Mouse (Mus musculus) midbrain, embryonic 16.5 days (tissue): Measurements from ENCODE around the gene Npff. TPM values are rescaled to one million over a fixed set of nuclear protein-coding genes. Genes with fewer than 3 reads are reported as not detected.

Experiments used
- ATAC-seq: fragments of 200-750 bp; cut with Nextera tagmentation; 2 replicates; pipeline ENCODE4 v1.8.0; 2017; ENCODE audit warnings: moderate TSS enrichment
- H3K27ac ChIP-seq: fragments of 300-500 bp; sonication (generic); 2 replicates; pipeline ENCODE4 v1.5.1; 2014; ENCODE audit warnings: mild to moderate bottlenecking, low read length, mixed read lengths
- H3K27me3 ChIP-seq: fragments of 300-500 bp; sonication (generic); 2 replicates; pipeline ENCODE4 v1.6.1; 2014; ENCODE audit warnings: low read depth, low read length, mixed read lengths; ENCODE audit not compliant: control insufficient read depth, insufficient read depth
- H3K36me3 ChIP-seq: fragments of 300-500 bp; sonication (generic); 2 replicates; pipeline ENCODE4 v1.6.1; 2014; ENCODE audit warnings: mild to moderate bottlenecking, low read length, moderate library complexity, mixed read lengths; ENCODE audit not compliant: control insufficient read depth, insufficient read depth
- H3K4me1 ChIP-seq: fragments of 300-500 bp; sonication (generic); 2 replicates; pipeline ENCODE4 v1.6.1; 2014; ENCODE audit warnings: mild to moderate bottlenecking, low read length, mixed read lengths; ENCODE audit not compliant: control insufficient read depth, insufficient read depth
- H3K4me2 ChIP-seq: fragments of 300-500 bp; sonication (generic); 2 replicates; pipeline ENCODE4 v1.6.1; 2014; ENCODE audit warnings: mild to moderate bottlenecking, low read length, mixed read lengths
- H3K4me3 ChIP-seq: fragments of 300-500 bp; sonication (generic); 2 replicates; pipeline ENCODE4 v1.5.1; 2014; ENCODE audit warnings: low read depth, mild to moderate bottlenecking, low read length, moderate library complexity, mixed read lengths
- H3K9ac ChIP-seq: fragments of 300-500 bp; sonication (generic); 2 replicates; pipeline ENCODE4 v1.6.1; 2014; ENCODE audit warnings: low read depth, low read length, mixed read lengths
- H3K9me3 ChIP-seq: fragments of 300-500 bp; sonication (generic); replicated peaks from 2 replicates; pipeline ENCODE4 v1.6.1; 2014; ENCODE audit warnings: mild to moderate bottlenecking, low read length, mixed read lengths; ENCODE audit not compliant: control insufficient read depth, poor library complexity, severe bottlenecking
- WGBS: fragments of 180-500 bp; shearing (Covaris S2); extraction: QIAGEN DNeasy Blood & Tissue Kit; methylation state at CpG from one replicate; pipeline ENCODE4 v1.1.7; 2014; 5-methylcytosine and 5-hydroxymethylcytosine counted together
- polyA plus RNA-seq: library from polyadenylated mRNA; unstranded; fragments of >200 nt; fragmentation: Nextera tagmentation; extraction: Ambion mirVana; gene quantifications from 2 replicates; pipeline ENCODE4 v1.2.1, GENCODE M21; 2015

The Npff gene
- polyA plus RNA-seq, 1 experiment from 2014 or later: 2.2 TPM

DNA sequence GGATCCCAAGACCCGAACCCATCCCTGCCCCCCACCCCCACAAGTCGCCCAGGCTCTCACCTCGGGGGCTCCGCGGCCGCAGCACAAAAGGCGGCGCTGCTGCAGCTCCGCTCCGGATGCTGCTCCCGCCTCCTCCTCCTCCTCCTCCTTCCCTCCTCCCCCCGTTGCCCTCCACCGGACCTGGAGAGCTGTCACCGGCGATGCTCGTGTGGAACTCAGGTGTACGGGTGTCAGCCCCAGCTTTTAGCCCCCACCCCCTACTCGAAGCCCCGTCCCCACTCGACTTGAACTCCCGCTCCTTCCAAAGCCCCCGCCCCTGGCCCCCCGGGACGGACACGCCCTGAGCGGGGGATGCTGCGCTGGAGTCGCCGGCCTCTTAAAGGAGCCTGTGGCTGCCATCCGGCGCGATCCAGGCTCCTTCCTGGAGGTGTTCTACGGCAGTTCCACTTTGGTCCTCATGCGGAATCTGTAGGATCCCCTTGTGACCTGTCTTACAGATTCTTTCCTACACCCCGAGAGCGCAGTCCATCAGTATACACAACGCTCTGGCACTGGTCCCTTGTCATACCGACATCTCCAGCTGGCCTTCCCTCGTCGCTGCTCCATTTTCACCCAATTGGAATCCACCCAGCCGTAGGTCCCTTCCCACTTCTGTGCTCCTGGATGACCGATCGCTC, 7.9 kb downstream of the Npff start, which contains the start of gene Map3k12:
Map3k12 (minus strand) TSS at position 337 of the 677 bp plus-strand sequence.
- peaks cover 44% of the 10 kb centered on the region for H3K4me1 ChIP-seq
- WGBS: under 1% methylated on average over 39 of the region's 43 CpGs

DNA sequence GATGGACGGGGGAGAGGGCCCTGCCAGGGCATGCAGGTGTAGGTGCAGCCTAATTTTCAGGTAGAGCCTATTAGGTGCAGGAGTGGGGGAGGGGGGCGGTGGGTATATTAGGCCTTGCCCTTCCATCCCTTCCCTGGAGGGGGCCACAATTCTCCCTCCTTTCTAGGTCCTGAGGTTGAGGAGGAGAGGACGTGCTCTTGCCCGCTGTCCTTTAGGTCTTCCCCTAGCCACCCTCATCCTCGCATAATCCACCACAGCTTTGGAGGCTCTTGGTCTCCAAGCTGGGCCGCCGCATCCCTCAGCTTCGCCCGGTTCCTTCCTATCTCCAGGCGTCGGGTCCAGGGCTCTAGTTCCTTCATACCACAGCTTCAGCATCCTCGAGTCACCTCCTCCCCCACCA, 8.4 kb downstream of the Npff start:
- H3K27ac ChIP-seq: peak overlapping the region; percentile 96
- H3K4me3 ChIP-seq: peak overlapping the region; percentile 69
- no peak for ATAC-seq
- no peaks in the 10 kb centered on the region for H3K27me3 ChIP-seq
- peak overlapping the region; percentile 91 for H3K4me2 ChIP-seq
- no peaks in the 10 kb centered on the region for H3K9me3 ChIP-seq
- H3K9ac ChIP-seq: peak overlapping the region; percentile 90
- 0% methylated on average over 12 of the region's 12 CpGs for WGBS
- H3K4me1 ChIP-seq: peaks cover 50% of the 10 kb centered on the region
- peaks cover 1% of the 10 kb centered on the region for H3K36me3 ChIP-seq

More for the DNA sequence above, 7.9 kb downstream of the Npff start, which contains the start of gene Map3k12:
- peak; percentile 16; the same call in 1 of the 2 replicates for ATAC-seq
- H3K27ac ChIP-seq: peak within 1 kb of the TSS; percentile 100
- no peaks in the 10 kb centered on the region for H3K27me3 ChIP-seq
- peak within 1 kb of the TSS; percentile 91 for H3K4me2 ChIP-seq
- H3K36me3 ChIP-seq: peaks cover 4% of the 10 kb centered on the region
- peak within 1 kb of the TSS; percentile 90 for H3K9ac ChIP-seq
- H3K9me3 ChIP-seq: no peaks in the 10 kb centered on the region
- peak within 1 kb of the TSS; percentile 69 for H3K4me3 ChIP-seq

DNA sequence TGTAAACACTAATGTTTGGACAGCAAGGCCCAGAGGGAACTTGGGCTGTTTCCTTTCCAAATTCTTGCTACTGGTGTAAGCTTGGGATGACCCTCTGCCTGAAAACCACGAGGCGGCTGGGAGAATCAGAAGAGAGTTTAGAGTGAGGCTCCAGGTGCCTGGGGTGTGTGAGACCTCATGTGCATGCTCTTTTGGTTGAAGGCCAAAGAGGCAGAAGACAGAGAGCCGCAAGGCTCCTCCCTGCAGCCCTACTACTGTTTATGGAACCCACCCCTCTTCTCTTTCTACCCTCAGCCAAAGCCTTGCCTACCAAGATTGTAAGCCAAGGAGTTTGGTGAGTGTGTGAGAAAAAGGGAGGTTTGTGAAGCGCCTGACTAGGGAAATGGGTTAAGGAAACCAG, 9.0 kb downstream of the Npff start:
- Histone ChIP-seq H3K36me3 (no peaks in the 10 kb centered on the region), H3K27ac (peak overlapping the region; percentile 96), H3K9ac (peak overlapping the region; percentile 90), H3K4me1 (peaks cover 55% of the 10 kb centered on the region), H3K9me3 (no peaks in the 10 kb centered on the region), H3K27me3 (no peaks in the 10 kb centered on the region), H3K4me3 (peak overlapping the region; percentile 69), H3K4me2 (peak overlapping the region; percentile 91)
- ATAC-seq: no peak
- WGBS: 48% methylated on average over 4 of the region's 4 CpGs

- H3K4me1 ChIP-seq: peaks cover 56% of the 10 kb centered on the region
- H3K36me3 ChIP-seq: no peaks in the 10 kb centered on the region
- peak overlapping the region; percentile 91 for H3K4me2 ChIP-seq
- H3K9ac ChIP-seq: no peak overlapping the region
- WGBS: 87% methylated on average over 2 of the region's 2 CpGs
- ATAC-seq: no peak
- no peaks in the 10 kb centered on the region for H3K27me3 ChIP-seq
- H3K9me3 ChIP-seq: no peaks in the 10 kb centered on the region
- no peak overlapping the region for H3K27ac ChIP-seq
- H3K4me3 ChIP-seq: peak overlapping the region; percentile 69
Observed at GRCm38 (mm10) chr15:102515261-102515660, 9.5 kb downstream of the Npff start.

GRCm38 (mm10) chr15:102513004-102513403, 11.7 kb downstream of the Npff start:
- Histone ChIP-seq H3K27me3 (no peaks in the 10 kb centered on the region), H3K36me3 (peaks cover 3% of the 10 kb centered on the region; the same call in 1 of the 2 replicates), H3K9me3 (no peaks in the 10 kb centered on the region), H3K4me3 (no peak overlapping the region), H3K4me2 (no peak overlapping the region), H3K9ac (no peak overlapping the region), H3K27ac (no peak overlapping the region), H3K4me1 (peaks cover 61% of the 10 kb centered on the region)
- 83% methylated on average over 3 of the region's 3 CpGs for WGBS
- no peak for ATAC-seq

GRCm38 (mm10) chr15:102512471-102512870, 12.3 kb downstream of the Npff start:
- Histone ChIP-seq H3K27ac (0 out of 2 replicates have a peak overlapping the region, but pooled peaks have one; percentile 94), H3K4me3 (no peak overlapping the region), H3K9me3 (no peaks in the 10 kb centered on the region), H3K4me2 (peak overlapping the region; percentile 10; the same call in 1 of the 2 replicates), H3K27me3 (no peaks in the 10 kb centered on the region), H3K36me3 (peaks cover 5% of the 10 kb centered on the region; the same call in 1 of the 2 replicates), H3K4me1 (peaks cover 61% of the 10 kb centered on the region), H3K9ac (peak overlapping the region; percentile 87; the same call in 1 of the 2 replicates)
- ATAC-seq: no peak

- peaks cover 6% of the 10 kb centered on the region; the same call in 1 of the 2 replicates for H3K36me3 ChIP-seq
- peak overlapping the region; percentile 87; the same call in 1 of the 2 replicates for H3K9ac ChIP-seq
- peaks cover 61% of the 10 kb centered on the region for H3K4me1 ChIP-seq
- ATAC-seq: no peak
- no peaks in the 10 kb centered on the region for H3K27me3 ChIP-seq
- H3K4me2 ChIP-seq: peak overlapping the region; percentile 81
- H3K9me3 ChIP-seq: no peaks in the 10 kb centered on the region
- H3K27ac ChIP-seq: peak overlapping the region; percentile 94
- whole genome bisulfite sequencing: 26% methylated on average over 5 of the region's 5 CpGs
- no peak overlapping the region for H3K4me3 ChIP-seq
Observed at GRCm38 (mm10) chr15:102512010-102512409, 12.7 kb downstream of the Npff start.

- 0 out of 2 replicates have a peak, but pooled peaks have one; percentile 22 for ATAC-seq
- Histone ChIP-seq H3K27ac (peak overlapping the region; percentile 94), H3K27me3 (no peaks in the 10 kb centered on the region), H3K4me3 (peak overlapping the region; percentile 70), H3K9ac (peak overlapping the region; percentile 87), H3K36me3 (peaks cover 6% of the 10 kb centered on the region; the same call in 1 of the 2 replicates), H3K4me1 (peaks cover 61% of the 10 kb centered on the region), H3K9me3 (no peaks in the 10 kb centered on the region), H3K4me2 (peak overlapping the region; percentile 81)
- 6% methylated on average over 6 of the region's 6 CpGs for WGBS
Observed at GRCm38 (mm10) chr15:102511285-102511833, 13.4 kb downstream of the Npff start.
